Mouse (Mus musculus) CH12.LX (cell line): ENCODE measurements around the gene Tekt4.

Experiments
- CHD1 ChIP-seq: IDR thresholded peaks from 2 replicates; pipeline ENCODE4 v1.6.1; 2012; ENCODE audit warnings: low read depth, low read length, improper control_type of control experiment, inconsistent platforms
- CTCF ChIP-seq, 2 experiments: IDR thresholded peaks in 1 of 2; conservative IDR thresholded peaks in 1 of 2; 2 replicates each; pipeline ENCODE4 v1.5.1; 2011 to 2012; ENCODE audit warnings: low read depth in 2 of 2, low read length in 2 of 2, improper control_type of control experiment in 1 of 2, inconsistent platforms in 1 of 2, mild to moderate bottlenecking in 1 of 2, moderate library complexity in 1 of 2
- EP300 ChIP-seq: IDR thresholded peaks from 2 replicates; pipeline ENCODE4 v1.6.1; 2011; ENCODE audit warnings: low read length, improper control_type of control experiment
- ETS1 ChIP-seq: conservative IDR thresholded peaks from 2 replicates; pipeline ENCODE4 v1.6.1; 2012; ENCODE audit warnings: low read depth, mild to moderate bottlenecking, inconsistent platforms, low read length, improper control_type of control experiment, moderate library complexity
- MAX ChIP-seq: IDR thresholded peaks from 2 replicates; pipeline ENCODE4 v1.6.1; 2011; ENCODE audit warnings: low read length, improper control_type of control experiment
- MXI1 ChIP-seq: IDR thresholded peaks from 2 replicates; pipeline ENCODE4 v1.6.1; 2011; ENCODE audit warnings: mild to moderate bottlenecking, low read depth, low read length, improper control_type of control experiment
- PAX5 ChIP-seq: IDR thresholded peaks from 2 replicates; pipeline ENCODE4 v1.6.1; 2012; ENCODE audit warnings: low read length, inconsistent platforms, mixed read lengths
- POLR2A ChIP-seq: IDR thresholded peaks from 2 replicates; pipeline ENCODE4 v1.6.1; 2011; ENCODE audit warnings: low read depth, mild to moderate bottlenecking, improper control_type of control experiment, low read length
- TBP ChIP-seq: conservative IDR thresholded peaks from 2 replicates; pipeline ENCODE4 v1.6.1; 2011; ENCODE audit warnings: low read depth, low read length, improper control_type of control experiment
- UBTF ChIP-seq: IDR thresholded peaks from 2 replicates; pipeline ENCODE4 v1.6.1; 2012; ENCODE audit warnings: low read depth, mild to moderate bottlenecking, inconsistent platforms, low read length, improper control_type of control experiment, moderate library complexity
- USF1 ChIP-seq: IDR thresholded peaks from 2 replicates; pipeline ENCODE4 v1.6.1; 2014; ENCODE audit warnings: low read depth, mild to moderate bottlenecking, inconsistent platforms, low read length, improper control_type of control experiment

GRCm38 (mm10) chr17:25441417-25441816 is 13.0 kb upstream of the Tekt4 start:
- no peak for TF ChIP-seq CTCF (conservative IDR thresholded peaks at IDR 0.05 in 1 of 2, IDR thresholded peaks at IDR 0.05 in 1 of 2; ENCODE audit: low read depth in 2 of 2, low read length in 2 of 2)
- no peak for TF ChIP-seq CHD1
- TF ChIP-seq EP300 = no peak
- no peak for TF ChIP-seq UBTF
- TF ChIP-seq ETS1 = no peak
- TF ChIP-seq MXI1 = no peak
- TF ChIP-seq POLR2A = no peak
- TF ChIP-seq PAX5 = no peak
- TF ChIP-seq TBP = no peak
- TF ChIP-seq MAX = no peak
- TF ChIP-seq USF1 = no peak
